Mouse (Mus musculus): ENCODE measurements at regions not wholly inside any gene's neighbourhood (a gene's known extent, or its start where the extent isn't known, plus 50 kb on each side); places are given as distances from the start of the nearest gene placed in this dataset.

DNA sequence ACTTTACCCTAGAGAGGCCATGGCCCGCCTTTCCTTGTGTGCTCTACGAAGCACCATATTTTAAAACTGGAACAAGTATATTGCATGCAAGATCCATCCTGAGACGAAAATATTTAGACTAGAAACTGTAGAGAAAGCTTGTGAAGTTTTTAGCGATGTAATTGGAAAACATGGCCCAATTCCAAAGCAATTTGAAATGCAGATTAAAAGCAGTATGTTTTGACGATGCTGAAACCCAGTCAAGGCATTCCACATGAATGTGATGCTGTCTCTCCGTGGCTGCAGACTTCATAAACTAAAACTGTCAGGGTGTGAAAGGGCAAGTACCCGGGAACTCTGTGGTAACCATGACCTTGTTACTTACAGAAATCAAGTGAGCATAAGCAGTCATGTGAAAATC is 185.8 kb upstream of the Prkcq start:
- TF ChIP-seq CTCF (IDR thresholded peaks at IDR 0.05; ENCODE audit: low read depth) (no peak), EP300 (IDR thresholded peaks at IDR 0.05; ENCODE audit: low read depth) (no peak)

Measured in liver, postnatal 0 days (tissue).